Mouse (Mus musculus) heart, embryonic 10.5 days (tissue): ENCODE results near the gene Gstp3. TPM values are rescaled to one million over a fixed set of nuclear protein-coding genes. Genes with fewer than 3 reads are reported as not detected.
"Not testable (repeated sequence)": the region's sequence is repeated elsewhere in the genome, so short reads cannot be mapped to it uniquely, and the experiment has no call there.

Experiments used
- DNase-seq: peaks from one replicate; pipeline ENCODE4 v3.0.0-alpha.2; 2017; ENCODE audit warnings: low spot score
- H3K27ac ChIP-seq: fragments of 300-500 bp; sonication (generic); 2 replicates; pipeline ENCODE4 v1.5.1; 2016; ENCODE audit warnings: mild to moderate bottlenecking
- H3K27me3 ChIP-seq: fragments of 300-500 bp; sonication (generic); 2 replicates; pipeline ENCODE4 v1.6.1; 2016; ENCODE audit warnings: mild to moderate bottlenecking; ENCODE audit not compliant: poor library complexity, insufficient read depth, severe bottlenecking
- H3K36me3 ChIP-seq: fragments of 300-500 bp; sonication (generic); 2 replicates; pipeline ENCODE4 v1.6.1; 2016; ENCODE audit warnings: mild to moderate bottlenecking, moderate library complexity
- H3K4me1 ChIP-seq: fragments of 300-500 bp; sonication (generic); 2 replicates; pipeline ENCODE4 v1.6.1; 2016; ENCODE audit warnings: mild to moderate bottlenecking
- H3K4me3 ChIP-seq: fragments of 300-500 bp; sonication (generic); 2 replicates; pipeline ENCODE4 v1.5.1; 2016; ENCODE audit warnings: mild to moderate bottlenecking, moderate library complexity
- H3K9me3 ChIP-seq: fragments of 300-500 bp; sonication (generic); 2 replicates; pipeline ENCODE4 v1.6.1; 2016; ENCODE audit warnings: mild to moderate bottlenecking, moderate library complexity
- WGBS: fragments of 180-500 bp; shearing (Covaris S2); methylation state at CpG from one replicate; pipeline ENCODE4 v1.1.7; 2016; 5-methylcytosine and 5-hydroxymethylcytosine counted together
- polyA plus RNA-seq: library from polyadenylated mRNA; unstranded; fragments of >200 nt; fragmentation: Nextera tagmentation; extraction: Ambion mirVana; gene quantifications from 2 replicates; pipeline ENCODE4 v1.2.1, GENCODE M21; 2016

Gene Gstp3
- polyA plus RNA-seq, 1 experiment from 2014 or later, result not detected

GRCm38 (mm10) chr19:4041500-4041899, 17.9 kb downstream of the Gstp3 start:
- H3K4me3 ChIP-seq, H3K9me3 ChIP-seq, H3K27me3 ChIP-seq, DNase-seq, H3K36me3 ChIP-seq, H3K27ac ChIP-seq: not testable (repeated sequence)
- H3K4me1 ChIP-seq, result peaks cover 25% of the 10 kb centered on the region
- 78% methylated on average over 3 of the region's 4 CpGs for WGBS

GRCm38 (mm10) chr19:4040941-4041340, 18.4 kb downstream of the Gstp3 start:
- H3K9me3 ChIP-seq, H3K36me3 ChIP-seq, H3K4me3 ChIP-seq, DNase-seq, H3K27ac ChIP-seq, H3K27me3 ChIP-seq: not testable (repeated sequence)
- peaks cover 28% of the 10 kb centered on the region for H3K4me1 ChIP-seq
- WGBS, result 83% methylated on average over 5 of the region's 5 CpGs

GRCm38 (mm10) chr19:4037788-4038232, 21.6 kb downstream of the Gstp3 start, which contains the start of gene Gstp1:
Gene Gstp1 (minus strand): TSS chr19:4037985.
- WGBS, result 0% methylated on average over 26 of the region's 26 CpGs
- Histone ChIP-seq H3K4me3 (peak within 1 kb of the TSS; percentile 87), H3K27me3 (no peaks in the 10 kb centered on the region), H3K9me3 (no peaks in the 10 kb centered on the region), H3K36me3 (peaks cover 11% of the 10 kb centered on the region; the same call in 1 of the 2 replicates), H3K27ac (peak within 1 kb of the TSS; percentile 95), H3K4me1 (peaks cover 25% of the 10 kb centered on the region)
- DNase-seq, result peak; percentile 96

GRCm38 (mm10) chr19:4037154-4037787, 22.1 kb downstream of the Gstp3 start:
- not testable (repeated sequence) for H3K9me3 ChIP-seq, DNase-seq, H3K27me3 ChIP-seq
- Histone ChIP-seq H3K4me1 (peaks cover 25% of the 10 kb centered on the region), H3K36me3 (peaks cover 11% of the 10 kb centered on the region; the same call in 1 of the 2 replicates), H3K27ac (peak overlapping the region; percentile 95), H3K4me3 (peak overlapping the region; percentile 87)
- 24% methylated on average over 7 of the region's 8 CpGs for WGBS

GRCm38 (mm10) chr19:4036327-4037045, 22.9 kb downstream of the Gstp3 start:
- Histone ChIP-seq H3K27ac (no peak overlapping the region), H3K36me3 (peaks cover 11% of the 10 kb centered on the region; the same call in 1 of the 2 replicates), H3K4me3 (no peak overlapping the region), H3K27me3 (no peaks in the 10 kb centered on the region), H3K4me1 (peaks cover 19% of the 10 kb centered on the region), H3K9me3 (no peaks in the 10 kb centered on the region)
- WGBS, result 82% methylated on average over 12 of the region's 12 CpGs
- no peak for DNase-seq

GRCm38 (mm10) chr19:4033742-4034141, 25.6 kb downstream of the Gstp3 start:
- no peak overlapping the region for H3K27ac ChIP-seq

GRCm38 (mm10) chr19:4033298-4033697, 26.1 kb downstream of the Gstp3 start:
- 69% methylated on average over 3 of the region's 3 CpGs for WGBS
- no peak for DNase-seq
- Histone ChIP-seq H3K27me3 (no peaks in the 10 kb centered on the region), H3K27ac (no peak overlapping the region), H3K4me1 (peaks cover 19% of the 10 kb centered on the region), H3K4me3 (no peak overlapping the region), H3K9me3 (no peaks in the 10 kb centered on the region), H3K36me3 (peaks cover 11% of the 10 kb centered on the region; the same call in 1 of the 2 replicates)

More at GRCm38 (mm10) chr19:4033742-4034141, 25.6 kb downstream of the Gstp3 start:
- peaks cover 11% of the 10 kb centered on the region; the same call in 1 of the 2 replicates for H3K36me3 ChIP-seq
- WGBS, result 68% methylated on average over 5 of the region's 5 CpGs
- no peaks in the 10 kb centered on the region for H3K9me3 ChIP-seq
- peaks cover 19% of the 10 kb centered on the region for H3K4me1 ChIP-seq
- no peak for DNase-seq
- H3K27me3 ChIP-seq, result no peaks in the 10 kb centered on the region
- no peak overlapping the region for H3K4me3 ChIP-seq

- DNase-seq, result no peak
- H3K27ac ChIP-seq, result no peak overlapping the region
- H3K9me3 ChIP-seq, result no peaks in the 10 kb centered on the region
- no peaks in the 10 kb centered on the region for H3K27me3 ChIP-seq
- no peak overlapping the region for H3K4me3 ChIP-seq
- peaks cover 11% of the 10 kb centered on the region; the same call in 1 of the 2 replicates for H3K36me3 ChIP-seq
- 45% methylated on average over 7 of the region's 7 CpGs for WGBS
- H3K4me1 ChIP-seq, result peaks cover 15% of the 10 kb centered on the region
These were observed 26.7 kb downstream of the Gstp3 start for GRCm38 (mm10) chr19:4032668-4033067.

- no peak for DNase-seq
- Histone ChIP-seq H3K27ac (no peak overlapping the region), H3K4me3 (no peak overlapping the region)
These were observed 31.8 kb downstream of the Gstp3 start for GRCm38 (mm10) chr19:4027576-4027975.

GRCm38 (mm10) chr19:4023185-4023584, 36.2 kb downstream of the Gstp3 start:
- 57% methylated on average over 7 of the region's 7 CpGs for WGBS
- no peaks in the 10 kb centered on the region for H3K36me3 ChIP-seq

More at GRCm38 (mm10) chr19:4027576-4027975, 31.8 kb downstream of the Gstp3 start:
- H3K9me3 ChIP-seq, result peaks cover 5% of the 10 kb centered on the region; the same call in 1 of the 2 replicates
- no peaks in the 10 kb centered on the region for H3K36me3 ChIP-seq
- H3K27me3 ChIP-seq, result no peaks in the 10 kb centered on the region
- H3K4me1 ChIP-seq, result no peaks in the 10 kb centered on the region

GRCm38 (mm10) chr19:4018743-4019583, 40.4 kb downstream of the Gstp3 start:
- DNase-seq, result peak; percentile 90
- no peak overlapping the region for H3K27ac ChIP-seq
- H3K36me3 ChIP-seq, result no peaks in the 10 kb centered on the region
- H3K4me3 ChIP-seq, result no peak overlapping the region
- peaks cover 10% of the 10 kb centered on the region for H3K4me1 ChIP-seq
- WGBS, result 38% methylated on average over 18 of the region's 18 CpGs
- H3K27me3 ChIP-seq, result no peaks in the 10 kb centered on the region
- H3K9me3 ChIP-seq, result no peaks in the 10 kb centered on the region

More at GRCm38 (mm10) chr19:4023185-4023584, 36.2 kb downstream of the Gstp3 start:
- Histone ChIP-seq H3K9me3 (peaks cover 5% of the 10 kb centered on the region; the same call in 1 of the 2 replicates), H3K27me3 (no peaks in the 10 kb centered on the region), H3K4me3 (no peak overlapping the region), H3K4me1 (no peaks in the 10 kb centered on the region), H3K27ac (no peak overlapping the region)
- no peak for DNase-seq

GRCm38 (mm10) chr19:4017921-4018587, 41.3 kb downstream of the Gstp3 start:
- no peaks in the 10 kb centered on the region for H3K27me3 ChIP-seq
- WGBS, result 56% methylated on average over 10 of the region's 10 CpGs
- DNase-seq, result no peak
- H3K9me3 ChIP-seq, result no peaks in the 10 kb centered on the region
- H3K27ac ChIP-seq, result no peak overlapping the region
- no peaks in the 10 kb centered on the region for H3K36me3 ChIP-seq
- H3K4me1 ChIP-seq, result peaks cover 16% of the 10 kb centered on the region
- no peak overlapping the region for H3K4me3 ChIP-seq
